Mouse (Mus musculus) kidney, adult 2 months (tissue): ENCODE data around the gene Gm21964. TPM values are rescaled to one million over a fixed set of nuclear protein-coding genes. Genes with fewer than 3 reads are reported as not detected.

Experiments
- DNase-seq: peaks from one replicate; pipeline ENCODE4 v3.0.0; 2021
- H3K27ac ChIP-seq: fragments of 200-500 bp; 2 replicates; pipeline ENCODE4 v1.5.1; 2012; ENCODE audit warnings: low read depth, low read length, control low read depth, inconsistent platforms; ENCODE audit not compliant: insufficient read depth
- H3K27me3 ChIP-seq: fragments of 200-500 bp; replicated peaks from 2 replicates; pipeline ENCODE4 v1.6.1; 2012; ENCODE audit warnings: mild to moderate bottlenecking, moderate library complexity, low read length, inconsistent platforms; ENCODE audit not compliant: control insufficient read depth, insufficient read depth
- H3K36me3 ChIP-seq: fragments of 200-500 bp; 2 replicates; pipeline ENCODE4 v1.6.1; 2012; ENCODE audit warnings: mild to moderate bottlenecking, moderate library complexity, low read length, inconsistent platforms; ENCODE audit not compliant: control insufficient read depth, insufficient read depth
- H3K4me1 ChIP-seq: fragments of 200-500 bp; 2 replicates; pipeline ENCODE4 v1.6.1; 2011; ENCODE audit warnings: low read length; ENCODE audit not compliant: control insufficient read depth, insufficient read depth
- H3K4me3 ChIP-seq: fragments of 200-500 bp; 2 replicates; pipeline ENCODE4 v1.5.1; 2011; ENCODE audit warnings: mild to moderate bottlenecking, low read depth, low read length, control low read depth; ENCODE audit not compliant: insufficient read depth
- CTCF ChIP-seq: fragments of 200-500 bp; conservative IDR thresholded peaks from 2 replicates; pipeline ENCODE4 v1.5.1; 2011; ENCODE audit warnings: low read depth, mild to moderate bottlenecking, control low read depth, low read length, moderate library complexity, mixed read lengths; ENCODE audit not compliant: insufficient read depth, insufficient read length
- POLR2A ChIP-seq: fragments of 200-500 bp; IDR thresholded peaks from one replicate; pipeline ENCODE4 v1.6.1; 2011; ENCODE audit warnings: low read depth, low read length, control low read depth
- WGBS: fragments of 180-500 bp; shearing (Covaris S2); methylation state at CpG from one replicate; pipeline ENCODE4 v1.1.7; 2018; 5-methylcytosine and 5-hydroxymethylcytosine counted together
- polyA plus RNA-seq: library from polyadenylated mRNA; depleted of rRNA; stranded (reverse); fragments of >200 nt; gene quantifications from 2 replicates; pipeline ENCODE4 v1.2.3, GENCODE M21; 2012

Gm21964 gene
- polyA plus RNA-seq, 1 experiment: not detected

- Histone ChIP-seq H3K27ac (no peak within 1 kb of the TSS), H3K4me3 (no peak within 1 kb of the TSS), H3K36me3 (no peaks in the 10 kb centered on the region), H3K27me3 (no peaks in the 10 kb centered on the region), H3K4me1 (no peaks in the 10 kb centered on the region)
- no peak for DNase-seq
- 87% methylated on average over 3 of the region's 3 CpGs for WGBS
- TF ChIP-seq CTCF (no peak), POLR2A (no peak)
Observed at GRCm38 (mm10) chr8:110102653-110103052, 1.6 kb downstream of the Gm21964 start, which contains the start of gene Gm17720. Gene Gm17720, minus strand, starts transcription at chr8:110102753.

DNA sequence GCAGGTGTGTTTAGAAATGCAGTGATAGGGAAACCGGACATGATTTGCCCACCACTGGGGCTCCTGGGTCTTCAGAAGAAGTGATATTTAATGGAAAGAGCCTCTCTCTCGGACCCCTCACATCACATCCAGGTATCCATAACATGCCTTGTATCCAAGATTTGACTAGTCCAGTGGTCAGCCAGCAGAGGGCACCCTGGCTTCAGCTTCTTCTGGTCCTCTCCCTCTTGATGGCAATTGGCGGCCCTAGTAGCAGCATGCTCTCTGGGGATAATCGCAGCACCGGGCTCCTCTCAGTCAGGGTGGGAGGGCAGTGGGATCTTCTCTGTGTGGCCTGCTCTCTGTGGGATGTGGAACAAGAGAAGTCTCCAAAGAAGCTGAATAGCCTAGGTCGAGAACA lies 18.7 kb downstream of the Gm21964 start:
- WGBS: 43% methylated on average over 6 of the region's 6 CpGs
- Histone ChIP-seq H3K27me3 (no peaks in the 10 kb centered on the region), H3K4me3 (no peak overlapping the region), H3K4me1 (no peaks in the 10 kb centered on the region), H3K27ac (no peak overlapping the region), H3K36me3 (no peaks in the 10 kb centered on the region)
- TF ChIP-seq CTCF: peak; percentile 38; the same call in 1 of the 2 replicates
- TF ChIP-seq POLR2A: no peak
- peak; percentile 9 for DNase-seq

DNA sequence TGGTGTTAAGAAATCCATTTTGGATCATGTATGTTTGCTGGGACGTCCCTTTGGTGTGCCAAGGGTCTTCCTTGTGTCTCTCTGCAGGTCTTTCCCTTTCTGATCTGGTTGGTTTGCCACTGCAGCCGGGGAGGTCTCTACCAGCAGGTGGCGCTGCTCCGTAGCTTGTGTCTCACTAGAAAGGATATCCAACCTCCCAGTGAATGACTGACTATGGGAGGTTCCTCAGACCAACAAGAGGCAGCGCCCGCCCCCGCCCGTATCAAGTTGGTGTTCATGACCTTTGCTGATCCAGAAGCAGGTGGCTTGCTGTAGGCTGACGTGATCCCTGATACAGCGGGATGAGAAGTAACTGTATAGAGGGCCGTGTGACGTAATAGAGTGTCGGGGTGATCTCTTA lies 29.5 kb downstream of the Gm21964 start:
- Histone ChIP-seq H3K36me3 (no peaks in the 10 kb centered on the region), H3K27me3 (no peaks in the 10 kb centered on the region), H3K4me1 (no peaks in the 10 kb centered on the region), H3K4me3 (no peak overlapping the region), H3K27ac (no peak overlapping the region)
- whole genome bisulfite sequencing: 10% methylated on average over 13 of the region's 13 CpGs
- peak; percentile 72 for DNase-seq
- TF ChIP-seq POLR2A (no peak), CTCF (peak; percentile 84)

DNA sequence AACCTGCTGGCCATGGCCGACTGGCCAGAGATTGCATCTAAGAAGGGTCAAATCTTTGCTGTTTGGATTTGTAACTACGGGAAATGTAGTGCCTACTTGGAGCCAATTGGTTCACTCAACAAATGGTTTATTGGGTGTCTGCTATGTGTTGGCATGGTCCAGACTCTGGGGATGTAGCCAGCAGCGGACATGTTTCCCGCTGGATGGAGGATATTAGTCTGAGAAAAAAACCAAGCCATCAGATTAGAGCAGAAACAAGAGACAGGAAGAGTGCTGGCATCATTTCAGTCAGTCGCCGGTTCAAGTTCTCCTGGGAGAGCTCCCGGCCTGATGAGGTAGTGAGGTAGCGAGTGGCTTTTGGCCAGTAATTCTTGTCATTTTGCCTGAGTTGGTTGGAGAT lies 33.2 kb downstream of the Gm21964 start:
- no peaks in the 10 kb centered on the region for H3K36me3 ChIP-seq
- DNase-seq: no peak
- WGBS: 89% methylated on average over 8 of the region's 8 CpGs
- H3K4me3 ChIP-seq: no peak overlapping the region
- H3K4me1 ChIP-seq: no peaks in the 10 kb centered on the region
- no peak overlapping the region for H3K27ac ChIP-seq
- H3K27me3 ChIP-seq: no peaks in the 10 kb centered on the region
- TF ChIP-seq CTCF: no peak
- TF ChIP-seq POLR2A: no peak

DNA sequence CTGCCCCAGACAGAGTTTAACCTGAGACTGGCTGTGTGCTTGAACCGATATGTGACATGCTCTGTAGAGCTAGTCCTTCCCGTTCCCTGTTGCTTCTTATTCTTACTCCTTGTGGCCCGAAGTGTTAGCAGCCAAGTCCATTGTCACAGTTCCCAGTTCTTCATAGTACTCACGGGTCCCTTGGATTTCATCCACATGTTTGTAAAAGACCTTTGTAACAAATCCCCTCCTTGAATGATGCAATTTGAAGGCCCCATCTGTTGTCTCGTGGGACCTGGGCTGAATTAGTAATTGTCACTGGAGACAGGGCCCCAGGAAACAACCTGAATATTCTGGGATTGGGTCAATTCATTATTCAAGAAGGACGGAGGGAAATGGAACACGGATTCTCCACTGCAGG lies 34.5 kb downstream of the Gm21964 start:
- Histone ChIP-seq H3K4me3 (no peak overlapping the region), H3K4me1 (no peaks in the 10 kb centered on the region), H3K27me3 (no peaks in the 10 kb centered on the region), H3K36me3 (no peaks in the 10 kb centered on the region), H3K27ac (no peak overlapping the region)
- DNase-seq: no peak
- 78% methylated on average over 7 of the region's 7 CpGs for WGBS
- TF ChIP-seq CTCF (no peak), POLR2A (no peak)

DNA sequence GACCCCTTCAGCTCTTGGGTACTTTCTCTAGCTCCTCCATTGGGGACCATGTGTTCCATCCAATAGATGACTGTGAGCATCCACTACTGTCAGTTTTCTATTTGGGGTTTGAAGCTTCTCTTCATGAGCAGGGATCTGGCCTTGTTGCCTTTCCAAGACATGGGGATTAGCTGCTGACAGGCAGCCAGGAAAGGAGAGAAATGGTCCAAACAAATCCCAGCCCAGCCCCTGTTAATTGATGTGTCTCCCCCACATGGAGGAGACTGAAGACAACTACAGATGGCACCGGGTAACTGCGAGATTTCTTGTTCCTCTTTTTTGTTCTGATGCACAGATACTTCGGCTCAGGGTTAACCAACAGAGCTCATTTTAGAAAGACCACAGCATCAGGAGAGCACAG lies 39.1 kb downstream of the Gm21964 start:
- Histone ChIP-seq H3K36me3 (no peaks in the 10 kb centered on the region), H3K4me3 (no peak overlapping the region), H3K27ac (no peak overlapping the region), H3K4me1 (no peaks in the 10 kb centered on the region), H3K27me3 (no peaks in the 10 kb centered on the region)
- WGBS: 54% methylated on average over 3 of the region's 3 CpGs
- DNase-seq: no peak
- TF ChIP-seq POLR2A (no peak), CTCF (no peak)

DNA sequence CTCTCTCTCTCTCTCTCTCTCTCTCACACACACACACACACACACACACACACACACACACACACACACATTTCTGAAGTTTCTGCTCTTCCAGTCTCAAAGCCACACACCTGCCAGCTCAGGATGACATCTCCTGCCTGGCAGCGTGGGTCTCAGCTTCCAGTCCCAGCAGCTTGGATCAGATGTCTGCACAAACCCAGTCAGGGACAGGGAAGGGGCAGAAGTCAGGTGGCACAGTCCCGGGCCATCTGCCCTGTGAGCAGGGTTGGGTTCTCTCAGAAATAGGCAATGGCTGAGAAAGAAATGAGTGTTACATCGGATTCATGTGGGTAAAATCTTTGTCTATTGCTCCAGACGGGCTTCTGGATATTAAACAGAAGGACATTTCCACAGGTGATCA lies 39.8 kb downstream of the Gm21964 start:
- no peak for DNase-seq
- 30% methylated on average over 4 of the region's 4 CpGs for WGBS
- Histone ChIP-seq H3K4me3 (no peak overlapping the region), H3K27me3 (no peaks in the 10 kb centered on the region), H3K36me3 (no peaks in the 10 kb centered on the region), H3K4me1 (no peaks in the 10 kb centered on the region), H3K27ac (no peak overlapping the region)
- TF ChIP-seq CTCF: no peak
- TF ChIP-seq POLR2A: no peak
